7 mouse cellular contexts compared by ENCODE assay signal in the genomic region with DNA sequence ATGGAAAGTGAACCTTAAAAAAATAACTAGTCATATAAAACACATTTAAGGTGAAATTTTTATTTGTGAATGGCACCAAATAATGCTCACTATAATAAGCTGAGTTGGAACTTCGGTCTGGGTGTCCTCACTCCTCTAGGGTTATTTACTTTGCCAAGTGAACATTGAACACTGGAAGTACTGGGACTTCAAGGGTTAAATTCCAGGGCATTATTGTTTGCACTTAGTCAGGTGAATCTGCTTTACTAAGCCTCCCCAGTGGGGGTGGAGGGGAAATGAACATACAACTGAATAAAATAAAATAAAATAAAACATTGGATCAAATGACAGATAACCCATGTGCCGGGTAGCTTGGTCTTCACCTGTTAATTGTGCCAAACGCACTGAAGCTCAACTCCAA.
"Had no signal": no experiment of that assay in that cellular context is flagged by ENCODE, and none has a peak within 500 bp of the region (broad histone marks: within the 10 kb centered on the region; RNA-seq: fewer than 3 reads in every experiment).

No protein-coding gene starts in this region.

- DNase-seq: lung, adult 2 months; lung, postnatal 14 days; lung, postnatal 36 days; right cerebral cortex, postnatal 14 days; thymus, adult 2 months; thymus, postnatal 25 days; thymus, postnatal 4 days had no signal
